Mouse (Mus musculus) midbrain, embryonic 14.5 days (tissue): ENCODE results near the gene Dsn1. TPM values are rescaled to one million over a fixed set of nuclear protein-coding genes. Genes with fewer than 3 reads are reported as not detected.
A peak's percentile ranks its signal among the peaks of the same experiment; 100 is the strongest.

Experiments used
- ATAC-seq: fragments of 200-750 bp; cut with Nextera tagmentation; 2 replicates; pipeline ENCODE4 v1.8.0; 2017; ENCODE audit warnings: moderate number of reproducible peaks, moderate library complexity; ENCODE audit not compliant: low FRiP score, low TSS enrichment
- DNase-seq: peaks from one replicate; pipeline ENCODE4 v3.0.0-alpha.2; 2015
- H3K27ac ChIP-seq: fragments of 300-500 bp; sonication (generic); replicated peaks from 2 replicates; pipeline ENCODE4 v1.5.1; 2014; ENCODE audit warnings: mild to moderate bottlenecking, low read depth, low read length, moderate library complexity
- H3K27me3 ChIP-seq: fragments of 300-500 bp; sonication (generic); 2 replicates; pipeline ENCODE4 v1.6.1; 2014; ENCODE audit warnings: low read length, control low read depth, mixed read lengths; ENCODE audit not compliant: control insufficient read depth, insufficient read depth
- H3K36me3 ChIP-seq: fragments of 300-500 bp; sonication (generic); 2 replicates; pipeline ENCODE4 v1.6.1; 2014; ENCODE audit warnings: low read length, control low read depth; ENCODE audit not compliant: control insufficient read depth, insufficient read depth
- H3K4me1 ChIP-seq: fragments of 300-500 bp; sonication (generic); 2 replicates; pipeline ENCODE4 v1.6.1; 2014; ENCODE audit warnings: mild to moderate bottlenecking, antibody characterized with exemption, low read length, control low read depth; ENCODE audit not compliant: control insufficient read depth, insufficient read depth
- H3K4me2 ChIP-seq: fragments of 300-500 bp; sonication (generic); 2 replicates; pipeline ENCODE4 v1.6.1; 2014; ENCODE audit warnings: mild to moderate bottlenecking, low read length, moderate library complexity
- H3K4me3 ChIP-seq: fragments of 300-500 bp; sonication (generic); replicated peaks from 2 replicates; pipeline ENCODE4 v1.5.1; 2014; ENCODE audit warnings: low read depth, low read length
- H3K9ac ChIP-seq: fragments of 300-500 bp; sonication (generic); replicated peaks from 2 replicates; pipeline ENCODE4 v1.6.1; 2014; ENCODE audit warnings: mild to moderate bottlenecking, low read length, moderate library complexity
- H3K9me3 ChIP-seq: fragments of 300-500 bp; sonication (generic); 2 replicates; pipeline ENCODE4 v1.6.1; 2016; ENCODE audit warnings: low read length, control low read depth, mixed read lengths; ENCODE audit not compliant: control insufficient read depth
- WGBS: fragments of 180-500 bp; shearing (Covaris S2); extraction: QIAGEN DNeasy Blood & Tissue Kit; methylation state at CpG from one replicate; pipeline ENCODE4 v1.1.7; 2014; 5-methylcytosine and 5-hydroxymethylcytosine counted together
- polyA plus RNA-seq: library from polyadenylated mRNA; unstranded; fragments of >200 nt; fragmentation: Nextera tagmentation; extraction: Ambion mirVana; gene quantifications from 2 replicates; pipeline ENCODE4 v1.2.1, GENCODE M21; 2014

The Dsn1 gene
- polyA plus RNA-seq, 1 experiment from 2014 or later: 13.7 TPM

DNA sequence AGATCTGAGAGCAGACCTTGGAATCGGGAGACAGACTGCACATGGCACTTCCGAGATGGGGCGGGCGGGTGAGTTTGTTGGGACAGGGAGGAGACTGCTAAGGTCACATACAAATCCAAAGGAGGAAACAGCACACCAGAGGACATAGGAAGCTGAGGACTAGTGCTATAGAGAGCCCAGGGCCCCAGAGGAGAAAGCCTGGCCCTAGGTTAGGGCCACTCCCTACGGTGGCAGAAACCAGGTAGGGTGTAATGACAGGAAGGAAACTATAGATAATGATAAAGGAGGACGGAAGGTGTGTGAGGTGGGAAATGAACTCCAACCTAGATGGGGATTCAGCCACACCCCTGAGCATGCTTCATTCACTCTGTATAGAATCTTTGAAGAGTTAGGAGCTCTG, 5.4 kb upstream of the Dsn1 start:
- ATAC-seq (no peak), DNase-seq (no peak)
- Histone ChIP-seq H3K9ac (no peak overlapping the region), H3K4me3 (no peak overlapping the region), H3K4me1 (0 out of 2 replicates have a peak, but pooled peaks cover under 1% of the 10 kb centered on the region), H3K9me3 (no peaks in the 10 kb centered on the region), H3K27ac (no peak overlapping the region), H3K27me3 (no peaks in the 10 kb centered on the region), H3K36me3 (peaks cover 52% of the 10 kb centered on the region), H3K4me2 (no peak overlapping the region)
- 80% methylated on average over 6 of the region's 6 CpGs for WGBS

DNA sequence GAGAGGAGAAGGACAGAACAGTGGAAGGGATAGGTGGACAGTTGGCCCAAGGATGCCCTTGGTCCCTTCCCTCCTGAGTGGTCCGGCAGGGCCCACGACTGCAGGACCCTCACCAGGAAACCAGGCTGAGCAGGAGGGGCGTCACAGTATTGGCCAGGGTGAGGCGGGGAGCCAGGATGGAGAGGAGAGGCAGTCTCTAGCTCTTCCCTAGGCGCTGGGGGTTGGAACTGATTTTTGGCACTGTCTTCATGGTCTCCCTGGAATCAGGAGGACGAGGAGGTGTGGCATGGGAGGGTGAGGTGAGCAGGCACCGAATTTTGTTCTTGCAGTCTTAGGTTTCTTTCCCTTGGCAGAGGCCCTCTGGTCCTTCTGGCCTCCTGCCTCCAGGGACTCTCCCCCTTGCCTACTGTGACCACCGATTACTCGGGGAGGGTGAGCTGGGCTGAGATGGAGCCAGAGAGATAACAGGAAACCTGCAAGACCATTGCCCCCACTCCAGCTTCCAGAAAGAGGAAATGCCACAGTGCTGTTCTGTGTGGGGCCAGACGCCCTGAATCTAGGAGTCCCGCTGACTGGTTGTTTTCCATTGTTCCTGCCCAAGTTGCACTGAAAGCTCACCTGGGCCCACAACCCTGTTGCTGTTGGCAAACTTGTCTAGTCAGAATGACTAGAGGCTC, 3.8 kb upstream of the Dsn1 start:
- Histone ChIP-seq H3K9me3 (no peaks in the 10 kb centered on the region), H3K36me3 (peaks cover 37% of the 10 kb centered on the region), H3K27me3 (no peaks in the 10 kb centered on the region), H3K4me3 (no peak overlapping the region), H3K4me2 (no peak overlapping the region), H3K27ac (no peak overlapping the region), H3K4me1 (peaks cover 9% of the 10 kb centered on the region; the same call in 1 of the 2 replicates), H3K9ac (no peak overlapping the region)
- WGBS: 64% methylated on average over 11 of the region's 11 CpGs
- no peak for ATAC-seq
- DNase-seq: no peak

DNA sequence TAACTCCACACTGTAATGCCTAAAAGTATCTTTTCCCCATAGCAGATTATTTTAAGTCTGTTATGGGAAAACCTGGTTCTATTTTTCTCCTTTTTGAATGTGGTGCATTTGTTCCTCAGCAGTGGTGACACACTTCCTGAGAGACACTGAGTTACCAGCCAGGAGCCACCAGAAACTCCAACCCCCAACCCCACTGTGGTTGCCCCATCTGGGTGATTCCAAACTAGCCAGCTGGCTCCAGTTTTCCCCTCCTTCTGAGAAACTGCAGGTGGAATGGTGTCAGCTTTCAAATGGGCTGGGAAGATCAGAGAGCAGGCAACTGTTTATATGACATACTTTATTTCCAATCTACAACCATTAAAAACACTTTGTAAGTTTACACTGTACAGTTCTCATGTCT, 3.2 kb upstream of the Dsn1 start:
- peaks cover 31% of the 10 kb centered on the region for H3K36me3 ChIP-seq
- H3K27me3 ChIP-seq: no peaks in the 10 kb centered on the region
- no peak for DNase-seq

DNA sequence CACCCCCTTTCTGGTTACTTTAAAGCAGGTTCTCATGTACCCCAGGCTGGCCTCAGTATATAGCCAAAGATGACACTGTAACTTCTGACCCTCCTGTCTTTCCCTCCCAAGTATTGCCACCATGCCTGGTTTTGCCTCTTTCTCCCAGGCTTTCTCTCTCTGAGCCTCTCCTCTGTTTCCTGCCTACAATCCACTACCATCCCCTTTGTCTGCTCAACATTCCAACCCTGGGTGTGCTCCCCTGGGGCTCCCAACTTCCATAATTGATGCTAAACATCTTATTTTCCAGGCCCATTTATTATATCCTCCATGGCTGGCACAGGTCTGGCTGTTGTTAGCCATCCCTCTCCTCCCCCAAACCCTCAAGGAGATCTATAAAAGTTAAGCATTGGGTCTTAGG, 1.6 kb upstream of the Dsn1 start:
- Histone ChIP-seq H3K4me1 (peaks cover 9% of the 10 kb centered on the region; the same call in 1 of the 2 replicates), H3K4me2 (no peak overlapping the region), H3K36me3 (peaks cover 15% of the 10 kb centered on the region; the same call in 1 of the 2 replicates)

More for the DNA sequence above, 3.2 kb upstream of the Dsn1 start:
- Histone ChIP-seq H3K9me3 (no peaks in the 10 kb centered on the region), H3K9ac (no peak overlapping the region), H3K4me1 (peaks cover 9% of the 10 kb centered on the region; the same call in 1 of the 2 replicates), H3K4me3 (no peak overlapping the region), H3K27ac (no peak overlapping the region), H3K4me2 (no peak overlapping the region)
- no peak for ATAC-seq

DNA sequence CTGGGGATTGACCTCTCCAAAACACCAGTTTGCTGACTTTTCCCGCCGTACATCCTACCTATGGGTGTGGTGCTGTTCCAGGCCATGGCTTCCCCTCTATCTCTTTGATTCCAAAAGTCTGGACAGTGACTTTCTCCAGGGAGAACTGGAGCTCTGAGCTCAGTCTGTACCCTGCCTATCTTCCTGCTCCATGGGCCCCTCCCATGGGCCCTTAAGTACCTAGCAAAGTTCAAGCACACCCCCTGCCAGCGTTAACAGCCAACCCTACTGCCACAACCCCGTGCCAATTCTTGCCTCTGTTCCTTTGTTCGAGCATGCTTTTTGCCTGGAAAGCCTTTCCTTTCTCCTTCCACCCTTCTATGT, 261 bp upstream of the Dsn1 start:
- Histone ChIP-seq H3K9ac (peak overlapping the region; percentile 72), H3K27ac (peak overlapping the region; percentile 75), H3K4me1 (peaks cover 9% of the 10 kb centered on the region; the same call in 1 of the 2 replicates), H3K36me3 (peaks cover 9% of the 10 kb centered on the region; the same call in 1 of the 2 replicates), H3K4me2 (peak overlapping the region; percentile 97), H3K27me3 (no peaks in the 10 kb centered on the region), H3K4me3 (peak overlapping the region; percentile 57), H3K9me3 (no peaks in the 10 kb centered on the region)
- no peak for ATAC-seq
- 31% methylated on average over 5 of the region's 5 CpGs for WGBS
- no peak for DNase-seq

More for the DNA sequence above, 1.6 kb upstream of the Dsn1 start:
- no peak for ATAC-seq
- no peaks in the 10 kb centered on the region for H3K9me3 ChIP-seq
- no peak overlapping the region for H3K9ac ChIP-seq
- no peak for DNase-seq
- H3K27me3 ChIP-seq: no peaks in the 10 kb centered on the region
- H3K27ac ChIP-seq: no peak overlapping the region
- H3K4me3 ChIP-seq: no peak overlapping the region

DNA sequence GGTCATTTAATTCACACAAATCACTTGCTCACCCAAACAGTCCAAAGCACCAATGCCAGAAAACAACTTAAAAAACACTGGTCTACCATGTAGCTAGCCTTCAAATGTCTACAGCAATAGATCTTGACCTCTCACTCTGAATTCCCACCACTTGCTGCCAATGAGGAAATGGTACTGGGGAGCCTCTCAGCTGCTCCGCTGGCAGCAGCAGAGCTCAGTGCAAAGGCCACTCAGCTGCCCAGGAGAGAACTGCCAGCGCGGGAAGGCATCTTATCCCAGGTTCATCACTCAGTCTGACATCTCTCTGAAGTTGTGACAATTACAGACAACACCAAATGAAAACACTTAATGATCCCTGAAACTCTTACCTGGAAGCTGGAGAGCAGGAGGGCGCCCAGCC, 4.6 kb downstream of the Dsn1 start:
- Histone ChIP-seq H3K9ac (no peak overlapping the region), H3K4me2 (no peak overlapping the region), H3K36me3 (0 out of 2 replicates have a peak, but pooled peaks cover 8% of the 10 kb centered on the region), H3K4me3 (no peak overlapping the region), H3K27ac (no peak overlapping the region), H3K27me3 (no peaks in the 10 kb centered on the region), H3K9me3 (no peaks in the 10 kb centered on the region), H3K4me1 (peaks cover 8% of the 10 kb centered on the region; the same call in 1 of the 2 replicates)
- DNase-seq (no peak), ATAC-seq (no peak)
- WGBS: 94% methylated on average over 4 of the region's 4 CpGs

DNA sequence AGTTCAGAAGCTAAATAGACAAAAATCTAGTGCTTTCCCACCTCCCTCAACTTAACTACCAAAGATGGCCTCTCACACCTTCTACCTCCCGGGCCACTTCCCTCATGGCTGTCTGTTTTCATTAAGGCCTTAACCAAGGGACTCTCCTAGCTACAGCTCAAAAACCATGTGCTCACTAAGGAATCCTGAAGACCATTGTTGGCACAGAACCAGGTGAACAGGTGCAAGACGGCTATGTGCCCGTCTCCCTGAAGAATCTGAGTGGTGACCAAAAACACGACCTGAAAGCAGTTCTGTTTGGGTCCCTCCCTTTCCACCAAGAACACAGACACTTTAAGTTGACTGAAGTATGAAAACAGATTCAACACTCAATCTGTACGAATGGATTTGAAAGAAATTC, 8.7 kb downstream of the Dsn1 start:
- WGBS: 90% methylated on average over 5 of the region's 5 CpGs
- DNase-seq: no peak
- H3K36me3 ChIP-seq: 0 out of 2 replicates have a peak, but pooled peaks cover 12% of the 10 kb centered on the region
- no peaks in the 10 kb centered on the region for H3K4me1 ChIP-seq
- H3K27me3 ChIP-seq: no peaks in the 10 kb centered on the region
- no peak overlapping the region for H3K4me2 ChIP-seq
- H3K4me3 ChIP-seq: no peak overlapping the region
- H3K27ac ChIP-seq: no peak overlapping the region
- ATAC-seq: no peak
- H3K9me3 ChIP-seq: no peaks in the 10 kb centered on the region
- no peak overlapping the region for H3K9ac ChIP-seq

DNA sequence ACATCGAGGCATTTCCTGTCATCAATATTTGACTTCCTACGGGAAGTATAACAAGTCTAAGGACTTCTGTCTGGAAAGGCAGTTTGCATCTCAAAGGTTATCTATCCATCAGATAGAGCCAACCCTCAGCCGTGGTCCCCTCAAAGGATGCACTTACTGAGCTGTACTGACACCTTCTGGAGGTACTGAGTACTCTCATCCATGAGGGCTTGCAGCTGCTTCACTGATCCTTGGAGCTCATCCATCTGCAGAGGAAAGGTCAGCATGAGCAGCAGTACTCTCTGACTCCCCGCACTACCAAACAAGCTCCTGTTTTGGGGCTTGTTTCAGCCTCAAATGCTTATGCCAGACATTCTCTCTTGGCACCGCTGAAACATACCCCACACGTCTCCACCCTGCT, 10.4 kb downstream of the Dsn1 start:
- WGBS: 77% methylated on average over 6 of the region's 6 CpGs

More for the DNA sequence above, 10.4 kb downstream of the Dsn1 start:
- no peak overlapping the region for H3K4me3 ChIP-seq
- H3K9ac ChIP-seq: no peak overlapping the region
- ATAC-seq (no peak), DNase-seq (peak; percentile 74)
- 0 out of 2 replicates have a peak, but pooled peaks cover 9% of the 10 kb centered on the region for H3K36me3 ChIP-seq
- H3K27ac ChIP-seq: no peak overlapping the region
- H3K4me1 ChIP-seq: no peaks in the 10 kb centered on the region
- H3K27me3 ChIP-seq: no peaks in the 10 kb centered on the region
- H3K9me3 ChIP-seq: no peaks in the 10 kb centered on the region
- H3K4me2 ChIP-seq: no peak overlapping the region
